Mouse (Mus musculus) intestine, embryonic 16.5 days (tissue): Measurements from ENCODE around the gene Ptn. TPM values are rescaled to one million over a fixed set of nuclear protein-coding genes. Genes with fewer than 3 reads are reported as not detected.

Experiments used
- ATAC-seq: fragments of 200-750 bp; cut with Nextera tagmentation; 2 replicates; pipeline ENCODE4 v1.8.0; 2017; ENCODE audit warnings: moderate TSS enrichment, moderate library complexity
- H3K27ac ChIP-seq: fragments of 300-500 bp; sonication (generic); 2 replicates; pipeline ENCODE4 v1.5.1; 2014; ENCODE audit warnings: mild to moderate bottlenecking, low read length
- H3K27me3 ChIP-seq: fragments of 300-500 bp; sonication (generic); replicated peaks from 2 replicates; pipeline ENCODE4 v1.6.1; 2014; ENCODE audit warnings: low read length, control low read depth, mixed read lengths; ENCODE audit not compliant: control insufficient read depth, insufficient read depth
- H3K36me3 ChIP-seq: fragments of 300-500 bp; sonication (generic); 2 replicates; pipeline ENCODE4 v1.6.1; 2014; ENCODE audit warnings: low read length, control low read depth; ENCODE audit not compliant: control insufficient read depth, insufficient read depth
- H3K4me1 ChIP-seq: fragments of 300-500 bp; sonication (generic); 2 replicates; pipeline ENCODE4 v1.6.1; 2014; ENCODE audit warnings: low read length, control low read depth, mixed read lengths; ENCODE audit not compliant: control insufficient read depth, insufficient read depth
- H3K4me2 ChIP-seq: fragments of 300-500 bp; sonication (generic); 2 replicates; pipeline ENCODE4 v1.6.1; 2014; ENCODE audit warnings: low read depth, low read length, control low read depth
- H3K4me3 ChIP-seq: fragments of 300-500 bp; sonication (generic); 2 replicates; pipeline ENCODE4 v1.5.1; 2014; ENCODE audit warnings: mild to moderate bottlenecking, low read length
- H3K9ac ChIP-seq: fragments of 300-500 bp; sonication (generic); 2 replicates; pipeline ENCODE4 v1.6.1; 2014; ENCODE audit warnings: low read depth, low read length
- H3K9me3 ChIP-seq: fragments of 300-500 bp; sonication (generic); 2 replicates; pipeline ENCODE4 v1.6.1; 2016; ENCODE audit warnings: low read length, control low read depth; ENCODE audit not compliant: control insufficient read depth
- whole genome bisulfite sequencing: fragments of 180-500 bp; shearing (Covaris S2); extraction: QIAGEN DNeasy Blood & Tissue Kit; methylation state at CpG from one replicate; pipeline ENCODE4 v1.1.7; 2014; 5-methylcytosine and 5-hydroxymethylcytosine counted together
- polyA plus RNA-seq: library from polyadenylated mRNA; unstranded; fragments of >200 nt; fragmentation: Nextera tagmentation; extraction: Ambion mirVana; gene quantifications from 2 replicates; pipeline ENCODE4 v1.2.1, GENCODE M21; 2015

The Ptn gene
- polyA plus RNA-seq, 1 experiment from 2014 or later, result 222 TPM

GRCm38 (mm10) chr6:36819019-36819783, 9.2 kb upstream of the Ptn start:
- 0 out of 2 replicates have a peak overlapping the region, but pooled peaks have one; percentile 6 for H3K4me2 ChIP-seq
- ATAC-seq, result peak; percentile 88
- H3K27ac ChIP-seq, result peak overlapping the region; percentile 25
- H3K36me3 ChIP-seq, result no peaks in the 10 kb centered on the region
- no peaks in the 10 kb centered on the region for H3K9me3 ChIP-seq
- peaks cover 10% of the 10 kb centered on the region for H3K4me1 ChIP-seq
- H3K9ac ChIP-seq, result no peak overlapping the region
- H3K27me3 ChIP-seq, result no peaks in the 10 kb centered on the region
- H3K4me3 ChIP-seq, result no peak overlapping the region
- WGBS, result 17% methylated on average over 8 of the region's 8 CpGs

GRCm38 (mm10) chr6:36818281-36819018, 8.4 kb upstream of the Ptn start:
- H3K4me1 ChIP-seq, result peaks cover 10% of the 10 kb centered on the region
- no peaks in the 10 kb centered on the region for H3K27me3 ChIP-seq
- no peaks in the 10 kb centered on the region for H3K36me3 ChIP-seq
- H3K9ac ChIP-seq, result no peak overlapping the region
- peak overlapping the region; percentile 25; the same call in 1 of the 2 replicates for H3K27ac ChIP-seq
- H3K4me3 ChIP-seq, result no peak overlapping the region
- ATAC-seq, result no peak
- 0 out of 2 replicates have a peak overlapping the region, but pooled peaks have one; percentile 6 for H3K4me2 ChIP-seq
- no peaks in the 10 kb centered on the region for H3K9me3 ChIP-seq
- WGBS, result 23% methylated on average over 4 of the region's 4 CpGs

- no peaks in the 10 kb centered on the region for H3K9me3 ChIP-seq
- peaks cover 10% of the 10 kb centered on the region for H3K4me1 ChIP-seq
- no peak overlapping the region for H3K4me3 ChIP-seq
- 90% methylated on average over 3 of the region's 3 CpGs for WGBS
- no peak for ATAC-seq
- no peaks in the 10 kb centered on the region for H3K27me3 ChIP-seq
- no peaks in the 10 kb centered on the region for H3K36me3 ChIP-seq
- H3K27ac ChIP-seq, result no peak overlapping the region
- no peak overlapping the region for H3K9ac ChIP-seq
- no peak overlapping the region for H3K4me2 ChIP-seq
Observed at GRCm38 (mm10) chr6:36816666-36817065, 6.6 kb upstream of the Ptn start.

- Histone ChIP-seq H3K9me3 (no peaks in the 10 kb centered on the region), H3K9ac (no peak overlapping the region), H3K27me3 (no peaks in the 10 kb centered on the region), H3K36me3 (no peaks in the 10 kb centered on the region), H3K4me1 (peaks cover 10% of the 10 kb centered on the region), H3K27ac (no peak overlapping the region), H3K4me3 (no peak overlapping the region), H3K4me2 (no peak overlapping the region)
- WGBS, result 70% methylated on average over 2 of the region's 2 CpGs
- no peak for ATAC-seq
Observed at GRCm38 (mm10) chr6:36815992-36816391, 6.0 kb upstream of the Ptn start.

GRCm38 (mm10) chr6:36812666-36813515, 2.9 kb upstream of the Ptn start:
- H3K9ac ChIP-seq, result no peak overlapping the region
- no peak for ATAC-seq
- H3K27ac ChIP-seq, result no peak overlapping the region
- H3K27me3 ChIP-seq, result no peaks in the 10 kb centered on the region
- H3K4me1 ChIP-seq, result peaks cover 14% of the 10 kb centered on the region
- H3K4me2 ChIP-seq, result no peak overlapping the region
- H3K4me3 ChIP-seq, result no peak overlapping the region
- 49% methylated on average over 7 of the region's 7 CpGs for WGBS
- no peaks in the 10 kb centered on the region for H3K36me3 ChIP-seq
- no peaks in the 10 kb centered on the region for H3K9me3 ChIP-seq

- H3K27me3 ChIP-seq, result no peaks in the 10 kb centered on the region
- WGBS, result 25% methylated on average over 5 of the region's 5 CpGs
- H3K4me3 ChIP-seq, result peak overlapping the region; percentile 60
- H3K36me3 ChIP-seq, result no peaks in the 10 kb centered on the region
- no peaks in the 10 kb centered on the region for H3K9me3 ChIP-seq
- H3K4me2 ChIP-seq, result peak overlapping the region; percentile 75
- peaks cover 12% of the 10 kb centered on the region for H3K4me1 ChIP-seq
- H3K27ac ChIP-seq, result 0 out of 2 replicates have a peak overlapping the region, but pooled peaks have one; percentile 14
- ATAC-seq, result no peak
- H3K9ac ChIP-seq, result no peak overlapping the region
Observed at GRCm38 (mm10) chr6:36810448-36810847, 428 bp upstream of the Ptn start.

GRCm38 (mm10) chr6:36809311-36809726, 701 bp downstream of the Ptn start:
- peak overlapping the region; percentile 60 for H3K4me3 ChIP-seq
- H3K36me3 ChIP-seq, result no peaks in the 10 kb centered on the region
- H3K27ac ChIP-seq, result peak overlapping the region; percentile 81
- WGBS, result 15% methylated on average over 7 of the region's 7 CpGs
- peaks cover 12% of the 10 kb centered on the region for H3K4me1 ChIP-seq
- H3K9ac ChIP-seq, result peak overlapping the region; percentile 69
- H3K4me2 ChIP-seq, result peak overlapping the region; percentile 75
- no peaks in the 10 kb centered on the region for H3K27me3 ChIP-seq
- peak; percentile 44 for ATAC-seq
- no peaks in the 10 kb centered on the region for H3K9me3 ChIP-seq

- no peak overlapping the region for H3K27ac ChIP-seq
- peak overlapping the region; percentile 2; the same call in 1 of the 2 replicates for H3K9ac ChIP-seq
- H3K27me3 ChIP-seq, result no peaks in the 10 kb centered on the region
- no peaks in the 10 kb centered on the region for H3K36me3 ChIP-seq
- WGBS, result 43% methylated on average over 7 of the region's 7 CpGs
- H3K9me3 ChIP-seq, result no peaks in the 10 kb centered on the region
- ATAC-seq, result no peak
- H3K4me3 ChIP-seq, result peak overlapping the region; percentile 60
- peak overlapping the region; percentile 75 for H3K4me2 ChIP-seq
- H3K4me1 ChIP-seq, result peaks cover 12% of the 10 kb centered on the region
Observed at GRCm38 (mm10) chr6:36808306-36809058, 1.5 kb downstream of the Ptn start.
